In genomic region chr13:29196798-29197498, GRCm38 (mm10) we compare ENCODE assay signal across 12 mouse cellular contexts.
DNase-seq lines count a peak whose midpoint lies in the region; ATAC-seq and TF ChIP-seq lines count a peak whose summit lies in the region.
"Had no signal": no experiment of that assay in that cellular context is flagged by ENCODE, and none has a peak within 500 bp of the region (broad histone marks: within the 10 kb centered on the region; RNA-seq: fewer than 3 reads in every experiment).

No protein-coding gene starts in this region.

- no peak for DNase-seq in heart, embryonic 10.5 days (ENCODE audit: low spot score)
- DNase-seq in heart, postnatal 25 days (ENCODE audit: low spot score): no peak
- DNase-seq in brain, embryonic 14.5 days (ENCODE audit: low read depth): peak; percentile 74
- DNase-seq in midbrain, embryonic 10.5 days (ENCODE audit: low spot score): peak; percentile 51
- no peak for DNase-seq in right cerebral cortex, postnatal 14 days
- DNase-seq in urinary bladder, postnatal 36 days (ENCODE audit: low spot score in 2 of 2): no peak
- no peak for DNase-seq in left cerebral cortex, postnatal 10 days (ENCODE audit: extremely low spot score in 1 of 2, low spot score in 2 of 2)
- DNase-seq: gastrocnemius, postnatal 36 days had no signal

- H3K4me3 ChIP-seq in heart, embryonic 10.5 days: no peak overlapping the region
- H3K4me3 ChIP-seq in hindbrain, embryonic 12.5 days: no peak overlapping the region
- no peak overlapping the region for H3K4me3 ChIP-seq in midbrain, embryonic 10.5 days
- H3K4me3 ChIP-seq: embryonic facial prominence, embryonic 15.5 days; layer of hippocampus, adult 2 months had no signal

- H3K36me3 ChIP-seq in heart, embryonic 10.5 days: no peaks in the 10 kb centered on the region
- H3K36me3 ChIP-seq in hindbrain, embryonic 12.5 days: no peaks in the 10 kb centered on the region
- H3K36me3 ChIP-seq in midbrain, embryonic 10.5 days: no peaks in the 10 kb centered on the region
- H3K36me3 ChIP-seq: embryonic facial prominence, embryonic 15.5 days had no signal

- H3K9me3 ChIP-seq in heart, embryonic 10.5 days: no peaks in the 10 kb centered on the region
- no peaks in the 10 kb centered on the region for H3K9me3 ChIP-seq in hindbrain, embryonic 12.5 days (replicated peaks)
- 0 out of 2 replicates have a peak, but pooled peaks cover 3% of the 10 kb centered on the region for H3K9me3 ChIP-seq in midbrain, embryonic 10.5 days (replicated peaks)
- H3K9me3 ChIP-seq: embryonic facial prominence, embryonic 15.5 days had no signal

- no peak overlapping the region for H3K9ac ChIP-seq in hindbrain, embryonic 12.5 days
- H3K9ac ChIP-seq: embryonic facial prominence, embryonic 15.5 days had no signal

- peak overlapping the region; percentile 77 for H3K27ac ChIP-seq in heart, embryonic 10.5 days
- H3K27ac ChIP-seq in hindbrain, embryonic 12.5 days: peak overlapping the region; percentile 46; the same call in 1 of the 2 replicates
- peak overlapping the region; percentile 79 for H3K27ac ChIP-seq in midbrain, embryonic 10.5 days (replicated peaks)
- H3K27ac ChIP-seq: embryonic facial prominence, embryonic 15.5 days; layer of hippocampus, adult 2 months had no signal

- intact Hi-C loops in heart, postnatal 25 days (cut with DNase I): no loop called here
- intact Hi-C loops in left cerebral cortex, postnatal 10 days (cut with DNase I): no loop called here

- WGBS in heart, embryonic 10.5 days: 48% methylated on average over 9 of the region's 9 CpGs
- whole genome bisulfite sequencing in hindbrain, embryonic 12.5 days: 41% methylated on average over 9 of the region's 9 CpGs
- WGBS in midbrain, embryonic 10.5 days: 28% methylated on average over 9 of the region's 9 CpGs

- peak; percentile 62 for ATAC-seq in hindbrain, embryonic 12.5 days (ENCODE audit: low FRiP score)

- no peak for TF ChIP-seq POLR2A in brain, embryonic 14.5 days (IDR thresholded peaks at IDR 0.05; ENCODE audit: borderline replicate concordance, extremely low read depth, insufficient read depth, insufficient read length, poor library complexity, severe bottlenecking)

- peaks cover 24% of the 10 kb centered on the region for H3K4me1 ChIP-seq in heart, embryonic 10.5 days
- H3K4me1 ChIP-seq in hindbrain, embryonic 12.5 days: peaks cover 23% of the 10 kb centered on the region
- H3K4me1 ChIP-seq in midbrain, embryonic 10.5 days: peaks cover 39% of the 10 kb centered on the region

- TF ChIP-seq CTCF in brain, embryonic 14.5 days (IDR thresholded peaks at IDR 0.05; ENCODE audit: borderline replicate concordance, extremely low read depth, insufficient read depth, insufficient read length): no peak

- no peak overlapping the region for H3K4me2 ChIP-seq in hindbrain, embryonic 12.5 days (replicated peaks)
- H3K4me2 ChIP-seq: embryonic facial prominence, embryonic 15.5 days; liver, embryonic 11.5 days had no signal

- H3K27me3 ChIP-seq in heart, embryonic 10.5 days (ENCODE audit: insufficient read depth, poor library complexity, severe bottlenecking): no peaks in the 10 kb centered on the region
- H3K27me3 ChIP-seq in hindbrain, embryonic 12.5 days: no peaks in the 10 kb centered on the region
- H3K27me3 ChIP-seq in midbrain, embryonic 10.5 days (ENCODE audit: low read depth, poor library complexity, severe bottlenecking): no peaks in the 10 kb centered on the region
- H3K27me3 ChIP-seq: embryonic facial prominence, embryonic 15.5 days had no signal

Comparison
In these comparisons a context has a peak if more than half of its experiments do, and no peak if none do; other contexts are left out.
1. DNase-seq: peak in brain, embryonic 14.5 days (single experiment) and midbrain, embryonic 10.5 days (single experiment); none in heart, embryonic 10.5 days (single experiment), heart, postnatal 25 days (single experiment), right cerebral cortex, postnatal 14 days (single experiment), urinary bladder, postnatal 36 days (0 of 2) and left cerebral cortex, postnatal 10 days (0 of 2).
2. Peak in every context shown above with its lines, with median percentiles within 50 percentile points of each other: H3K27ac ChIP-seq.